Mouse (Mus musculus) hindbrain, embryonic 15.5 days (tissue): ENCODE results near the gene Hif3a. TPM values are rescaled to one million over a fixed set of nuclear protein-coding genes. Genes with fewer than 3 reads are reported as not detected.

ENCODE experiments used
- ATAC-seq: fragments of 200-750 bp; cut with Nextera tagmentation; 2 replicates; pipeline ENCODE4 v1.8.0; 2017; ENCODE audit warnings: low read depth, moderate number of reproducible peaks, moderate TSS enrichment; ENCODE audit not compliant: low FRiP score
- H3K27ac ChIP-seq: fragments of 300-500 bp; sonication (generic); replicated peaks from 2 replicates; pipeline ENCODE4 v1.5.1; 2015; ENCODE audit warnings: mild to moderate bottlenecking, inconsistent platforms
- H3K27me3 ChIP-seq: fragments of 300-500 bp; sonication (generic); 2 replicates; pipeline ENCODE4 v1.6.1; 2015; ENCODE audit warnings: control low read depth, inconsistent platforms
- H3K36me3 ChIP-seq: fragments of 300-500 bp; sonication (generic); 2 replicates; pipeline ENCODE4 v1.6.1; 2015; ENCODE audit warnings: control low read depth, inconsistent platforms
- H3K4me1 ChIP-seq: fragments of 300-500 bp; sonication (generic); replicated peaks from 2 replicates; pipeline ENCODE4 v1.6.1; 2015; ENCODE audit warnings: control low read depth, inconsistent platforms
- H3K4me2 ChIP-seq: fragments of 300-500 bp; sonication (generic); 2 replicates; pipeline ENCODE4 v1.6.1; 2015; ENCODE audit warnings: moderate library complexity, mild to moderate bottlenecking, inconsistent platforms
- H3K4me3 ChIP-seq: fragments of 300-500 bp; sonication (generic); 2 replicates; pipeline ENCODE4 v1.5.1; 2015; ENCODE audit warnings: mild to moderate bottlenecking, inconsistent platforms
- H3K9ac ChIP-seq: fragments of 300-500 bp; sonication (generic); 2 replicates; pipeline ENCODE4 v1.6.1; 2015; ENCODE audit warnings: inconsistent platforms
- H3K9me3 ChIP-seq: fragments of 300-500 bp; sonication (generic); 2 replicates; pipeline ENCODE4 v1.6.1; 2016; ENCODE audit warnings: control low read depth, inconsistent platforms
- WGBS: fragments of 180-500 bp; shearing (Covaris S2); methylation state at CpG from one replicate; pipeline ENCODE4 v1.1.7; 2015; 5-methylcytosine and 5-hydroxymethylcytosine counted together
- polyA plus RNA-seq: library from polyadenylated mRNA; unstranded; fragments of >200 nt; fragmentation: Nextera tagmentation; extraction: Ambion mirVana; gene quantifications from 2 replicates; pipeline ENCODE4 v1.2.1, GENCODE M21; 2015

Hif3a gene
- polyA plus RNA-seq, 1 experiment from 2014 or later: 5.4 TPM

DNA sequence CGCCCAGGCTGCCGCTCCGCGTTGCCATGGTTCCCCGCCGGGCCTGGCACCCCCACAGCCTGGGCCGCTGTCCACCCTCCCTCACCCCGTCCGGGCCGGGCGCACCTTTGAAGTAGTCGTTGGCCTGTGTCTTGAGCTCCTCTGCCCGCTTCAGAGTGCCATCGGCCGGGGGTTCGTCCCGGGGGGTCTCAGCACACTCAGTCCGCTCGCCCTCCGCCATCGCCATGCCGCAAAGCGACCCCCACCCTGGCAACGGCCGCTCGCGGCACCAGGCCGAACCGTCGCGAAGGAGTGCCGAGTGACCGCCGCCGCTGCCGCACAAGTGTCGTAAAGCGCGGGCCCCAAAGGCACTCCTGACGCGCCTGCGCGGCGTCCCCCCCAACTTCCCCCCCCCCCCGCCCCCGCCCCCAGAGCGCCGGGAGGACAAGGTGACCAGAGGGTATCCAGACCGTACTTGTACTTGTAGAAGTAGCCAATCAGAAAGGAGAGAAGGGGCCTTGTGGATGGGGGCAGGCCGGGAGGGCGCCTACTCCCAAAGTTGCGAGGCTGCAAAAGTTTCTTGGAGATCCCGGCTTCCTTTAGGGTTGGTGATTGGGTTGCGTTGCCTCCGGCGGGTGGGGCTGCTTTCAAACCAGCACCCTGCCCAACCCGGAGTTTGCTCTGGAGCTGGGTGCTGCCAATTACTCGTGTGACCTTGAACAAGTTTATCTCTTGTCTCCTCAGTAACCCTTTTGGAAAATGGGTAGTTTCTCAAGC is 34.5 kb downstream of the Hif3a start, which contains the start of gene Ppp5c:
Ppp5c (minus strand) TSS at position 337 of the 756 bp plus-strand sequence.
- Histone ChIP-seq H3K9me3 (no peaks in the 10 kb centered on the region), H3K36me3 (no peaks in the 10 kb centered on the region), H3K27me3 (no peaks in the 10 kb centered on the region), H3K27ac (peak within 1 kb of the TSS; percentile 77), H3K4me2 (peak within 1 kb of the TSS; percentile 81), H3K4me3 (peak within 1 kb of the TSS; percentile 95), H3K9ac (peak within 1 kb of the TSS; percentile 95), H3K4me1 (peaks cover 37% of the 10 kb centered on the region)
- ATAC-seq: peak; percentile 88
- under 1% methylated on average over 53 of the region's 58 CpGs for WGBS

DNA sequence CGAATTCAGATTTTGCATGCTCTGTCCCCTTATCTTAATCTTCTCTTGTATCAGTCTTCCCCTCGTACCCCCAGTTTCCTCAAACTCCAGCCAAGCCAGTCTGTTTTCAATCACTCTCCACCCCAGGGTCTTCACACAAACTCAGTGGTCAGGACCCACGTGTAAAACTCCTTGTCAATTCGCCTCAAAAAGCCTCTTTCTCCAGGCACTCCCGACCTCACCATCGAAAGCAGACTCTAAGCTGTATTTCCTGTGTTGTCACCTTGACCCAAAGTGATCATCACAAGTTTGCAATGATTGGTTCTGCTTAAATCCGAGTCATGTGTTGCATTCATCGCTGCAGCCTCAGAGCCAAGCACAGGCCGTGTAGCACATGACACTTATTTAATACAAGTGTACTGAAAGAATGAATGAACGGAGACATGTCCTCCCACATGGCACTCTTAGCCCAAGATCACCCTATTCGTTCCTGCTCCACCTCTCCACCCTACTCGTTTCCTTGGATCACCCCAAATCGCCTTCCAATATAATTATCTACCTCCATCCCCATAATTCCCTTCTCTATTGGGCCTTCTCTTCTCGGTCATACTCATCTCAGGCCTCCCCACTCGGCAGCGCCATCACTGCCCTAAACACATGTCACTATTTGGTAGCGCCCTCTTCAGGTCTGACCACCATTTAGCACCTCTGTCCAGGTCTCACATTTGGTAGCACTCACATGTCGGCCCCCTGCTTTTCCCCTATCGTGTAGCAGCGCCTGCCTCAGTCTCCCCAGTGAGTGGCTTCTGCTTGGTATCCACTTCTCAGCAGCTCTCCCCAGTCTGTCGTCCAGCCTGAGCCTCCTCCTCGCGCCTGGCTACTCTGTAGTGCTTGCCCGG is 35.3 kb downstream of the Hif3a start:
- H3K4me2 ChIP-seq: peak overlapping the region; percentile 81
- peak overlapping the region; percentile 95 for H3K9ac ChIP-seq
- no peaks in the 10 kb centered on the region for H3K9me3 ChIP-seq
- no peak; the same call in 1 of the 2 replicates for ATAC-seq
- WGBS: 9% methylated on average over 24 of the region's 24 CpGs
- H3K27me3 ChIP-seq: no peaks in the 10 kb centered on the region
- peak overlapping the region; percentile 77 for H3K27ac ChIP-seq
- peak overlapping the region; percentile 95 for H3K4me3 ChIP-seq
- H3K4me1 ChIP-seq: peaks cover 37% of the 10 kb centered on the region
- H3K36me3 ChIP-seq: peaks cover 7% of the 10 kb centered on the region

DNA sequence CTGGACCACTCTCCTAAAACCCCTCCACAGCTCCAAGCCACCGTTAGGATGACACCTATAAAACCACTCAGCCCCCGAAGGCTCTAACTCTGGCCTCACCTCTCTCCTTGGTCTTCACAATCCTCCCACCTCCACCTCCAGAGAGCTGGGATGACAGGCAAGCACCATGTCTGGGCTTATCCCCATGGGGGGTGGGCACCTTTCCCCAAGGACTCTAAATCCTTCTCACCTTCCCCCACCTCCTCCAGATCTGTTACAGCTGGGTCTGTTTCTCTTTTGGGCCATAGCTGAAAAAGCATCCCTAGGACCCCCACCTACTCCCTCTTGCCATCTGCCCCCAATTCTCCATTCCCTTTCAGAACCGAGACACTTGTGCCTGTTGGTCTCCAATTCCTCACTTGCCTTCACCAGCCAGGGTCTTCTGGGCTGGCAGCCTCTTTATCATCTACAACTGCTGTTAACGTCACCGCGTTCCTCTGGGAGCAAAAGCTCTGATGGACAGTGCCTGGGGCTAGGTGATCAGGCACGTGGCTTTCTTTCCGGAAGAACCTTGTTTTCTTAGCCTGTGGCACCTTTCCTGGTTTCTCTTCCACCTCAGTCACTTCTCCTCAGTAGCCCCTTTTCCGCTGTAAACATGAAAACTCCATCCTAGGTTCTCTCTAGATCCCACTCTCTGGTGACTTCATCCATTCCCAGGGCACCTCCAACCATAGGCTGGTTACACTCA is 36.2 kb downstream of the Hif3a start:
- peaks cover 16% of the 10 kb centered on the region for H3K36me3 ChIP-seq
- 79% methylated on average over 9 of the region's 9 CpGs for WGBS
- H3K4me1 ChIP-seq: peaks cover 37% of the 10 kb centered on the region
- H3K27me3 ChIP-seq: no peaks in the 10 kb centered on the region
- peak overlapping the region; percentile 95 for H3K4me3 ChIP-seq
- H3K27ac ChIP-seq: no peak overlapping the region
- ATAC-seq: no peak
- H3K9ac ChIP-seq: peak overlapping the region; percentile 95; the same call in 1 of the 2 replicates
- H3K4me2 ChIP-seq: peak overlapping the region; percentile 81
- no peaks in the 10 kb centered on the region for H3K9me3 ChIP-seq

DNA sequence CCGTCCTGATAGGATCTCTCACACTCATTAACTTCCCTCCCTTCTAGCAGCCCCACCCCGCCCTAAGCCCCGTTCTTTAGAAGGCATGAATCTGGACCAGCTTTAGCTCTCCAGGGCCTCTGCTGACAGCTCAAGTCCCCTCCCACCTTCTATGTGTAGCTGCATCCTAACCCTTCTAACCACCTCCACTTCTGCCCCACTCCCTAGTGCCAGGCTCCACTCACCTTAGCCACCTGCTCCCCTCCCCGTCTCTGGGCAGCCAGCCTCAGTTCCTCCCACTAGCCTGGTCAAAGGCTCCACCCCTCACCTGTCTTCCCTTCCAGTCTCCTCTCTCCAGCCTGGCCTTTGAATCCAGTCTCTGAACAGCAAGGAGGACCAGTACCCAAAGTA is 36.7 kb downstream of the Hif3a start:
- Histone ChIP-seq H3K4me2 (peak overlapping the region; percentile 81; the same call in 1 of the 2 replicates), H3K27ac (no peak overlapping the region), H3K4me1 (peaks cover 37% of the 10 kb centered on the region), H3K27me3 (no peaks in the 10 kb centered on the region), H3K9me3 (no peaks in the 10 kb centered on the region), H3K36me3 (peaks cover 21% of the 10 kb centered on the region), H3K4me3 (no peak overlapping the region), H3K9ac (no peak overlapping the region)
- ATAC-seq: no peak
- WGBS: 83% methylated on average over 4 of the region's 4 CpGs

DNA sequence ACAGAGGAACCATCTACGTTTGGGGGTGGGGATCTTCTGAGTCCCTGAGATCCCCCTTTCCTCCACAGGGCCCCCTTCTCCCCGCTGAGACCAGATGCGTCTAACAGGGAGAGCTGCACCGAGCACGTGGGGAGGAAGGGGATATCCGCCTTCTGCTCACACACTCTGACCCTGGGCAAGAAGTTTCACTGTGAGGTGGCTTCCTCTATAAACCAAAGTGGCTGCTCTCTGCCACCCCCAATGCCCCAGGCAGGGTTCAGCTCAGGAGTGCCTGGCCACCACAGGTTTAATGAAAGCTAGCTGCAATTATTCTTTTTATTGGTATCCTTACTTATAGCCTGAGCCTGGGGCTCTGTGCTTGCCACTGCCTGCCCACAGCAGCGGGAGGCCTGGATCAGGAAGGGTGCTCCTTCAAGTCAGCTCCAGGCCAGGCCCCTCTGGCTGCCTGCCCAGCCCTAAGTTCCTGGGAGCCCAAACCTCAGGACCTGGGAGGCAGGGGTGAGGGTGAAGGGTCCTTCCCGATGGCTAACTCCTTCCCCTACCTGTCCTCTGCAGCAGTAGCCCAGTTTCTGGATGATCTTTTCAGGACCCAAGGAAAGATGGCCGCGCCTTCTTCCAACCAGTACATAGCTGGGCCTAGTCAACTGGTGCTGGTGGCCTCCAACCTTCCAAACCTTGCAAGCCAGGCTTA is 37.3 kb downstream of the Hif3a start:
- H3K4me3 ChIP-seq: no peak overlapping the region
- H3K4me2 ChIP-seq: no peak overlapping the region
- no peaks in the 10 kb centered on the region for H3K27me3 ChIP-seq
- peaks cover 26% of the 10 kb centered on the region for H3K36me3 ChIP-seq
- WGBS: 90% methylated on average over 10 of the region's 10 CpGs
- no peak for ATAC-seq
- H3K4me1 ChIP-seq: peaks cover 37% of the 10 kb centered on the region
- H3K27ac ChIP-seq: peak overlapping the region; percentile 48
- no peak overlapping the region for H3K9ac ChIP-seq
- H3K9me3 ChIP-seq: no peaks in the 10 kb centered on the region

DNA sequence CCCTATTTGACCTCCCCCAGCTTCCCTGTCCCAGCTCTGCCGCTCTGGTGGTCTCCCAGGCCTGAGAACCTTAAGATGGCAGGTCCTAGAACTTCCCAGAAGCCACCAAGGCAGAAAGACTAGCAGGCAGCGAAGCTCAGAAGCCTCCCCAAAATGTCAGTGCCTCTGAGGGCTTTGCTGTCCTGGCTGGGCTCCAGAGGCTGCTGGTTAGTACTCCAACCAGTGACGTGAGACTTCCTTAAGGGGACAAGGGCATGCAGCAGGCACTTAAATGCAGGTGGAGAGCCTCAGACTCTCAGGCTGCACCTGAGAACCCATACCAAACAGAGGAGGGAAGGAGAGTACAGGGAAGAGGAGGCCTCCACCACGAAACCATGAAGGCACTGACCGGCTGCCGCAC is 38.1 kb downstream of the Hif3a start:
- H3K4me1 ChIP-seq: peaks cover 37% of the 10 kb centered on the region
- H3K27me3 ChIP-seq: no peaks in the 10 kb centered on the region
- H3K9me3 ChIP-seq: no peaks in the 10 kb centered on the region
- 86% methylated on average over 6 of the region's 6 CpGs for WGBS
- no peak for ATAC-seq
- H3K4me3 ChIP-seq: no peak overlapping the region
- H3K36me3 ChIP-seq: peaks cover 34% of the 10 kb centered on the region
- no peak overlapping the region for H3K4me2 ChIP-seq
- H3K9ac ChIP-seq: no peak overlapping the region
- peak overlapping the region; percentile 48; the same call in 1 of the 2 replicates for H3K27ac ChIP-seq

DNA sequence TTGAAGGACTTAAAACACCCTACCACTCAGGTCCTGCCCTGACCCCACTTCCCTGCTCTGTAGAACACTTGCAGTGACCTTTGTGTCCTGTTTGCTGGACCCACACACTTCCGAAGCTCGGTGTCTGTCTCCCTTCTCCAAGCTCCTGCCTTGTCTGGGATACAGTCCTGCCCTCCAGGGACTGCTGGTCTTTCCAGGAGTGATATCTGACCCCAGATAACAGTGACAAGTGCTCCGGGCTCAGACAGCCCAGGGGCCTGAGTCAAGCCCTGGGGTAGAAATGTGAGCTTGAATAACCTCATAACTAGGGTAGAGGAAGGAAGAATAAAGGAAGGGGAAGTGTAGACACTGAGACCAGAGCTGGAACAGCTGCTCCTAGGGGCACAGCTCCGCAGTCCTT is 38.5 kb downstream of the Hif3a start:
- Histone ChIP-seq H3K9me3 (no peaks in the 10 kb centered on the region), H3K27ac (no peak overlapping the region), H3K9ac (no peak overlapping the region), H3K36me3 (peaks cover 34% of the 10 kb centered on the region), H3K4me3 (no peak overlapping the region), H3K4me2 (no peak overlapping the region), H3K4me1 (peaks cover 37% of the 10 kb centered on the region), H3K27me3 (no peaks in the 10 kb centered on the region)
- ATAC-seq: no peak
- 89% methylated on average over 4 of the region's 4 CpGs for WGBS

DNA sequence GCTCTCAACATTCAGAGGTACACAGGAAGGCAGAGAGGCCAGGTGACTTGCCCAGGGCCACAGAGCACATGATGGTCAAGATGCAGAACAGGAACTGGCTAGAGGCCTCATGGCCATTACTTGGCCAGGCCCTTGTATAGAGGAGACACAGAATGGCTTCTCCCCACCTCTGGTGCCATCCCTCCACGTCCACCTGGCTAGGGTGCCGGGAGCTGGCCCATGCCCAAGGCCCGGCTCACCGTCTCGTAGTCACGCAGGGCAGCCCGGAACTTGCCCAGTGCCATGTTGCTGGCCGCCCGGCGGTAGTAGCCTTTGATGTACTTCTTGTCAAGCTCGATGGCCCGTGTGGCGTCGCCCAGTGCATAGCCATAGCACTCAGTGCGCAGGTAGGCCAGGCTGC is 40.1 kb downstream of the Hif3a start:
- H3K4me2 ChIP-seq: no peak overlapping the region
- H3K9ac ChIP-seq: no peak overlapping the region

DNA sequence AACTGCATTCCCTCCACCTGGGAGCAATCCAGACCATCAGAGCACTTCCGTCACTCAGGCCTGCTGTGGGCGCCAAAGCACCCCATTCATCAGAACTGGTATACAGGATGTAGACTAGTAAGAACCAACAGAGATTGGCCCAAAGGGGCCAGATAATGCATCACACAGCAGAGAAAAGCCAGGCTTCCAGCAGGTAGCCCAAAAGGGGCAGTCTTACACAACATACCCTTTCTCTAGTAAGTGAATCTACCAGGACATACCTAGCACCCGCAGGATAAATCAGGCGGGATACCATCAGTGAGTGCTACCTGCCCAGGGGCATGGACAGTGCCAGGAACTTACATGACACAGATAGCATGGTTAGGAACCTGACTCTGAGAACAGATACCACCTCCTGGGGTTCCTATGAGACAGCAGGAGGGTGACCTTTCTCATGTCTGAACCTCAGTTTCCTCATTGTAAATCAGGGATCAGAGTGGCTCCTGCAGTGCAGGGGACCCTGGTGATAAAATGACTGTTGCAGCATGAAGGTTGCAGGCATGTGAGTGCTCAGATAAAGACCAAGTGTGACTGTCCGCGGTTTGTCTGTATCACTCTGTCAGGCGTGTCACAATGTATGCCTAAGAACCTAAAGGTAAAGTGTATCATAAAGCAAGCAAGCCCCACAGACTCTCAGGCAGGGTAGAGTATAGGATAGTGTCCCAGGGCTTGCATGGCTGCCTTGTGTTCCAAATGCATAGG is 42.6 kb downstream of the Hif3a start:
- no peak overlapping the region for H3K4me3 ChIP-seq
- H3K9me3 ChIP-seq: no peaks in the 10 kb centered on the region
- WGBS: 90% methylated on average over 7 of the region's 7 CpGs
- H3K4me2 ChIP-seq: no peak overlapping the region
- no peak overlapping the region for H3K9ac ChIP-seq
- peaks cover 51% of the 10 kb centered on the region for H3K36me3 ChIP-seq
- H3K4me1 ChIP-seq: peaks cover 26% of the 10 kb centered on the region
- H3K27ac ChIP-seq: no peak overlapping the region
- ATAC-seq: no peak
- H3K27me3 ChIP-seq: no peaks in the 10 kb centered on the region

More for the DNA sequence above, 40.1 kb downstream of the Hif3a start:
- Histone ChIP-seq H3K9me3 (no peaks in the 10 kb centered on the region), H3K4me3 (no peak overlapping the region), H3K27me3 (no peaks in the 10 kb centered on the region), H3K36me3 (peaks cover 34% of the 10 kb centered on the region), H3K27ac (no peak overlapping the region), H3K4me1 (peaks cover 44% of the 10 kb centered on the region)
- 97% methylated on average over 15 of the region's 15 CpGs for WGBS
- no peak for ATAC-seq

DNA sequence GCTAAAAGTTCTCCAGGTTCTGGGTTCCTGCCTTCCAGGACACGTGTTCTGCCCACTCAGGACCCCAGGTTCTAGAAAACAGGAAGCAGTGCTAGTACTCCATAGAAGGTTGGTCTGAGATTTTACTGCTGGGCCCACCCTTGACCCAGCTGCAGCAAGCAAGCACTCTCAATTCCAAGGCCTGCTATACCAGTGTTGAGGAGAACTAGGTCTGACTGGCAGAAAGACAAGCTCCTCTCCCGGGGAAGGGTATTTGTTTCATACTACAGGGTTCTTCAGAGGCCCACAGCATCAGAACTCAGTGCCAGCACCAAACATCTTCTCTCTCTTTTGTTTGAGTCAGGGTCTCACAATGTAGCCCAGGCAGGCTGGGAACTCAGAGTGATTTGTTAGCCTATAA is 44.3 kb downstream of the Hif3a start:
- H3K36me3 ChIP-seq: peaks cover 67% of the 10 kb centered on the region
- no peak overlapping the region for H3K27ac ChIP-seq
- H3K27me3 ChIP-seq: no peaks in the 10 kb centered on the region
- no peak overlapping the region for H3K9ac ChIP-seq
- no peak overlapping the region for H3K4me2 ChIP-seq
- H3K4me1 ChIP-seq: peaks cover 19% of the 10 kb centered on the region
- H3K9me3 ChIP-seq: no peaks in the 10 kb centered on the region
- WGBS: 86% methylated on average over 2 of the region's 2 CpGs
- no peak for ATAC-seq
- no peak overlapping the region for H3K4me3 ChIP-seq

DNA sequence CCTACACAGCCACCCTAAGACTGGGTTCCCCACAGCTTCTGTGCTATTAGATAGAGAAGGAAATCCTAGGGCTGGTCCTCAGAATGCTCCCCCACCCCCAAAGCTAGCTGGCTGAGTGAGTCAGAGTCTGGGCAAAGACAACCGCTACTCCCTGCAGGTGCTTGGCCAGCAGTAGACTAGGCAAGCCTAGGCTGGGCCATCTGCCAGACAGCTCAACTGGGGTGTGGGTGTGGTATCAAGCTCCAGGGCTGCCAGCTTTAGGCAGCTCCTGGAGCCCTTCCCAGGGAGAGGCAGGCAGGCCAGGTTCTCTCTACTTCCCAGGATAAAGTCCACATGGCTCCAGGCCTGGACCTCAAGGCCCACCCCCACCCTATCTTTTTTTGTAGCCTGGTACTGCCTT is 45.2 kb downstream of the Hif3a start:
- peak; percentile 72 for ATAC-seq
- H3K27me3 ChIP-seq: no peaks in the 10 kb centered on the region
- H3K27ac ChIP-seq: peak overlapping the region; percentile 39; the same call in 1 of the 2 replicates
- H3K4me3 ChIP-seq: no peak overlapping the region
- H3K9ac ChIP-seq: no peak overlapping the region
- H3K9me3 ChIP-seq: no peaks in the 10 kb centered on the region
- H3K36me3 ChIP-seq: peaks cover 68% of the 10 kb centered on the region
- peaks cover 19% of the 10 kb centered on the region for H3K4me1 ChIP-seq
- 33% methylated on average over 1 of the region's 1 CpGs for WGBS
- no peak overlapping the region for H3K4me2 ChIP-seq
